Mouse (Mus musculus) urinary bladder, postnatal 0 days (tissue): Measurements from ENCODE around the gene Tmx2. TPM values are rescaled to one million over a fixed set of nuclear protein-coding genes. Genes with fewer than 3 reads are reported as not detected.

ENCODE experiments used
- polyA plus RNA-seq: library from polyadenylated mRNA; unstranded; fragments of >200 nt; fragmentation: Nextera tagmentation; extraction: Ambion mirVana; gene quantifications from 2 replicates; pipeline ENCODE4 v1.2.1, GENCODE M21; 2015

The Tmx2 gene
- polyA plus RNA-seq = 53.1 and 59.6 TPM in 2 replicates

DNA sequence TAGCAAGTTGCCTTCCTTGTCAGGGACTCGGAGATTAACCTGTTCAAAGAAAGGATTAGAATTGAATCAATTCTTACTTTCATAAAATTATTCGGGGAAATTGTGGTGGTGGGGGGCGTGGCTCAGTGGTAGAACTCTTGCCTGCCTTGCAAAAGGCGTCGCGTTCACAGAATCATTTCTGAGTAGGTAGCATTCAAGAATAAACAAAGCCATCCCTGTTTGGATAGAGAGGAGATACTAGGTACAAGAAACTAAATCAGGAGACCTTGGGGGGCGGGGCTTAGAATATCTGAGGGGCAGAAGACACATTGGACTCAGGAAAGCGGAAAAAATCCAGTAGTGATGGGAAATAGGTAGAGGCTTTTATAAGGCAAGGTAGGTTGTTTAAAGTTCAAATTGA, at the start of gene Tmx2:
Tmx2 (minus strand) TSS at position 125 of the 400 bp plus-strand sequence.

DNA sequence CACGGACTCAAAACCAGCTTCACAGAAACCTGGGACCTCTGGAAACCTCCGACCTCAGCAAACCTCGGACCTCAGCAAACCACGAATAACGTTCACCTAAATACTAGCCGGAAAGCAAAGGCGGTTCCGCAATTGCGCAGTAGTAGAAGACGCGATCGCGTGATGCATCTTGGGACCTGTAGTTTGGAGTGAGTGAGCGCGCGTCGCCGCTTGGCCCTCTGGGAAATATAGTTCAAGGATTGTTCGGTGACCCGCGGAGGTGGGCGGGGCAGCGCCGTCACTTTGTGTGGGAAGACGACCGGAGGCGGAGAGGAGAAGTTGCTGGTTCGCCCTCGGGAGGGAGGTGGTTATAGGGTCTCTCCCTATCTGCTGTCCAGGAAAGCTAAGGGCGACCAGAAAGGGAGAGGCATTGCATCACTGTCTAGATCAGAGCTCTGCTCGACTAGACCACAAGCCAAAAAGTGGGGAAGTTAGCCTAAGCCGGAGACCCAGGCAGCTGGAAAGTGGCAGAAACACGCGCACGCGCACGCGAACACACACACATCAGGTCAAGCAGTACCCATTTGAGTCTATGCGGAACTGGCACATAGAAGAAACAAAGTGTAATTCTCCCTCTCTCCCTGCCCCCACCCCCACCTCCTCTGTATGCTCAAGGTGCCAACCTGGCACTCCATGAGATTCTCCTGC, 48.4 kb upstream of the Tmx2 start, which contains the start of gene Clp1:
Clp1 (minus strand) TSS at position 179 of the 687 bp plus-strand sequence.

DNA sequence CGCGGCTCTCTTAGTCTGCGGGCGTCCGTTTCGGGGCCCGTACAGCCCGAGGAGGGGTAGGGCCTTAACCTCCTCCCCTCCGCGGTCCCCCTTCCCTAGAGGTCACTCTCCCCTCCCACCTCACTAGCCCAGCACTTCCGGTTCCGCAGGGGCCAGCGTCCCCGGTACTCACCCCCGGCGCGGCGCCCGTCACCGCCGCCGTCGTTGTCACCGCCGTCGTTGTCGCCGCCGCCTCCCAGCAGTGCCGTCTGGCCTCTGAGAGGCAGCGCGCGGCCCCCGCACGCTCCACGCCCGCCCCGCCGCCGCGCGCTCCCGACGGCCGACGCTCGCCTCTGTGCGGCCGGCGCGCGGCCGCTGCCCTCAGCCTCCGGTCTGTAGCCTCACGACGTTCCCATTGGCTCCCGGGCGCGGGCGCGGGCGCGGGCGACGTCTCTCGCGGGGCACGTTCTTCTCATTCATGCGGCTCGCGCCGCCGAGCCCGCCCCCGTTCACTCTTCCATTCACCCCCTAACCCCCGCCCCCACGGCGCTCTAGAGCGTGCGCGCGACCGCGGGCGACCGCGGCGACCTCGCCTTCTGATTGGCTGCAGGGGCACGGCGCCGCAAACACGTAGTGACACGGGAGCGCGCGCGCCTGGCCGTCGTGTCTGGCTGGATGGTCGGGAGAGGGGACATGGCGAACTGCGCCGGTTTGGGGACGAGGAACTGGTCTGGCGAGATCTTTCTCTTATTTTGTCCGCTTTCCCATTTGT, 36.0 kb upstream of the Tmx2 start, which contains the start of gene Zdhhc5:
Zdhhc5 (minus strand) TSS at position 370 of the 751 bp plus-strand sequence.

DNA sequence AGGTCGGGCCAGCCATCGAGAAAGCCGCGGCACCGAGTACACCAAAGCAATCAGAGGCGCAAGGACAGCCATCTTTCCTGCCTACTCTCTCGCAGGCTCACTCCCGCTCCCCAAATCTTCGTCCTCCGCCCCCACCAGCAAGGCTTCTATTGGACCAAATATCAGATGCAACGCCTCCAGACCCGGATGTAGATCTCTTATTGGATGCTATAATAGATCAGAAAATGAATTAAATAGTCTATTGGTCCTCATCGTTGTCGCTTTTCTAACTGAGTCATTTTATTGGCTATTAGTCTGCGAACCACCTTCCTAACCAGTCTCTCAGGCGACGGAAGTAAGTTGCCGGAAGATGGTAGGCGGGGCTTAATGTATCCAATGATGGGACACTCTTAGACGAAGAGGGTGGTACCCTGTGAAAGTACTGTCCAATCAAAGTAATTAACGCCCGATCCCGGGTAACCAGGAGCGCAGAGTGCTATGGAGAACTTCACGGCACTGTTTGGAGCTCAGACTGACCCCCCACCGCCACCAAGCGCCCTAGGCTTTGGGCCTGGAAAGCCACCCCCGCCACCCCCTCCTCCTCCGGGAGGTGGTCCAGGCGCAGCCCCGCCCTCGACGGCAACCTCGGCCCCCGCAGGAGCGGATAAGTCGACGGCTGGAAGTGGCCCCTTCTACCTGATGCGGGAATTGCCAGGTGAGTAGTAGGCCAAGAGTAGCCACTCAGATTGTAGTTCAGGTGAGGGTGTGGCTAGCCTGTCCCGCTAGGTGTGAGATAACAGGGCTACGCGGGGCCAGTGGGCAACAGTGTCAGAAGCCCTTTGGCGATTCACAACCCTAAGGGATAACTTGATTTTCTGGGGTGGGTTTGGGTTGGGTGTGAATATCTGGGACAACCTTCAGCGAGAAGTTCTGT, 716 bp downstream of the Tmx2 start, which contains the start of the genes Gm28635 and Med19:
Gm28635 (minus strand) TSS at position 74 of the 913 bp plus-strand sequence.
Med19 (plus strand) TSS at position 435 of the 913 bp plus-strand sequence.

DNA sequence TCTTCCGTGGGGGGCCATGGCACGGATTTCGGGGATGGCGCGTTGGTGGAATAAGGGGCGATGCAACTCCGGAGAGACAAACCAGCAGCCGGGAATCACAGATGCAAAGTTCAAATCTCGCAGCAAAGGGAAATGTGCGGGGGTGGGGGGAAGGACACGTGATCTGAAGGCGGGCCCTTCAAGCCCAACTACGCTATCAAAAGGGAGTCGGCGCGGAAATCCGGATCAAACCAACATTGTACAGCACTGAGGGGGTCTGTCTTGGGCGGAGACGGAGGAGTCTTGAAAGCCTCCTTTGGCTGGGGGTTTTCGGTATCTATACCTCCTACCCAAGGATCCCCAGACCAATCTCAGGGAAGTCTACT, 8.4 kb downstream of the Tmx2 start, which contains the start of gene Selenoh:
Selenoh (minus strand) TSS at position 202 of the 365 bp plus-strand sequence.

DNA sequence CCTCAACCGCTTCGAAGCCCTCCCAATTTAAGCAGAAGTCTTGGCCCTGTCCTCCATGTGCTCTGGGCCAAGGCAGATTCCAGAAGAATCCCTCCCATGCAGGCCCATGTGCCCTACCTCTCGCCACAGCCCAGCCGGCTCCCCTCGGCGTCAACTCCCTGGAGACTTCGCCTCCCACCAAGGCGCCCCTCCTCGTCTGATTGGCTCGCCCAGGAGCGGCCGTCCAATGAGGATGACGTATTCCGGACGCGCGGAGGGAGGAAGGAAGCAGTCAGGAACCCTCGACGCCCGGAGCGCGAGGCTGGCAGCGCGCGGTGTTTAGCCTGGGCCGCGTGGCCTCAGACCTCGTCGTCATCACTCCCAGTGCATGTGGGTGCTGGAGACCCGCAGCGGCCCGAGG, 20.1 kb downstream of the Tmx2 start, which contains the start of gene Btbd18:
Btbd18 (plus strand) TSS at position 274 of the 400 bp plus-strand sequence.

DNA sequence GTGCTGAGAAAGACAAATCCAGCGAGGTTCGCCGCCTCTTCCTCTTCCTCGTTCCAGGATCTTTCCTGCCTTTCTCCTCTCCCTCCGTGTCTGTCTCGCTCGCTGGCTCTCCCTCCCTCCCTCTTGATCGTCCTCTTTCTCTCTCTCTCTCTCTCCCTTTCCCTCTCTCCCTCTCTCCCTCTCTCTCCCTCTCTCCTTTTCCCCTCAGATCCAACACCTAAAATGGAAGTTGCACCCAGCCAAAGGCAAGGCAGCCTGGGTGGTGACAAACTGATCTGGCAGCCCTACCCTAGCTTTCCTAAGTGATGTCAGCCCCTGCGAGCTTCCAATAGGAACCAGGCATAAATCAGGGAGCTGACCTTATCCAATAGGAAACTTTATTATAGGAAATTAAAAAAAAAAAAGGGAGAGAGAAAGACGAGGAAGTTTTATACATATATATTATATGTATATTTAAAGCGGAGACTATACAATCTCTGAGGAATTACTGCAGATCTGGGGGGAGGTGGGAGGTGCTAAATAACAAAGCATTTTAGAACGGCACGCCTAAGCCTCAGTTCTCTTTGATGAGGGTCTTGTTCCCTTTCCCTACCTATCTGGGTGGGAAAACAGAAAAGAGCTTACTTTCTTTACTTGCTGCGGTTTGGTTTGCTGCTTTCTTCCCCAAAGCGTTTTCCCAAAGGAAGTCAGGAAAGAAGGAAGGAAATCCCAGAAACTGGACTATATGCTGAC, 28.3 kb downstream of the Tmx2 start, which contains the start of gene Ctnnd1:
Ctnnd1 (minus strand) TSS at position 302 of the 732 bp plus-strand sequence.

Other genes starting within 250 kb of the Tmx2 start
- 22.3 and 24.4 TPM in 2 replicates for gene Tfpi, start 202.4 kb downstream of the Tmx2 start, polyA plus RNA-seq
- gene Ctnnd1, start 28.4 kb downstream of the Tmx2 start, polyA plus RNA-seq = 33.9 and 40.4 TPM in 2 replicates
- not detected in 2 replicates for gene Btbd18, start 20.1 kb downstream of the Tmx2 start, polyA plus RNA-seq
- 81.5 and 92.3 TPM in 2 replicates for gene Selenoh, start 8.4 kb downstream of the Tmx2 start, polyA plus RNA-seq
- not detected in 2 replicates for gene Gm28635, start 1.1 kb downstream of the Tmx2 start, polyA plus RNA-seq
- gene Med19, start 738 bp downstream of the Tmx2 start, polyA plus RNA-seq = 14.9 and 19.1 TPM in 2 replicates
- gene Zdhhc5, start 36.0 kb upstream of the Tmx2 start, polyA plus RNA-seq = 20.5 and 26.0 TPM in 2 replicates
- gene Clp1, start 48.2 kb upstream of the Tmx2 start, polyA plus RNA-seq = 13.2 and 13.6 TPM in 2 replicates
- gene Ypel4, start 54.9 kb upstream of the Tmx2 start, polyA plus RNA-seq = 2.1 and 2.6 TPM in 2 replicates
- gene Gm19426, start 64.5 kb upstream of the Tmx2 start, polyA plus RNA-seq = 3.4 and 4.7 TPM in 2 replicates
- 185 and 196 TPM in 2 replicates for gene Serping1, start 96.3 kb upstream of the Tmx2 start, polyA plus RNA-seq
- gene Ube2l6, start 119.7 kb upstream of the Tmx2 start, polyA plus RNA-seq = 53.1 and 85.5 TPM in 2 replicates
- 0.07 TPM in 1 of 2 replicates, not detected in the other for gene Smtnl1, start 143.5 kb upstream of the Tmx2 start, polyA plus RNA-seq
- gene Timm10, start 147.9 kb upstream of the Tmx2 start, polyA plus RNA-seq = 29.6 and 39.4 TPM in 2 replicates
- 8.9 and 9.0 TPM in 2 replicates for gene Slc43a1, start 159.7 kb upstream of the Tmx2 start, polyA plus RNA-seq
- gene Rtn4rl2, start 207.6 kb upstream of the Tmx2 start, polyA plus RNA-seq = 0.96 and 1.2 TPM in 2 replicates